Mouse (Mus musculus): ENCODE results near the gene Srgap2.

Gene Srgap2

GRCm38 (mm10) chr1:131527281-131528080 is at the start of gene Srgap2, which contains the start of gene Fam72a:
TSS of gene Srgap2 (minus strand) at chr1:131527352.
TSS of gene Fam72a (plus strand) at chr1:131527903.
- peak; percentile 98 for DNase-seq

- peak; percentile 55 for DNase-seq
Observed at GRCm38 (mm10) chr1:131573721-131574120, 46.6 kb upstream of the Srgap2 start.

- DNase-seq = no peak
Observed at GRCm38 (mm10) chr1:131570391-131570790, 43.2 kb upstream of the Srgap2 start.

- DNase-seq = no peak
Observed at GRCm38 (mm10) chr1:131569721-131570120, 42.6 kb upstream of the Srgap2 start.

GRCm38 (mm10) chr1:131566056-131566455 is 38.9 kb upstream of the Srgap2 start:
- DNase-seq = peak; percentile 19

- DNase-seq = no peak
Observed at GRCm38 (mm10) chr1:131562081-131562480, 34.9 kb upstream of the Srgap2 start.

GRCm38 (mm10) chr1:131560500-131560899 is 33.3 kb upstream of the Srgap2 start:
- DNase-seq = no peak

- DNase-seq = peak; percentile 88
Observed at GRCm38 (mm10) chr1:131555042-131555812, 28.1 kb upstream of the Srgap2 start.

GRCm38 (mm10) chr1:131553428-131553827 is 26.3 kb upstream of the Srgap2 start:
- DNase-seq = no peak

GRCm38 (mm10) chr1:131551956-131552355 is 24.8 kb upstream of the Srgap2 start:
- DNase-seq = no peak

GRCm38 (mm10) chr1:131548494-131549365 is 21.6 kb upstream of the Srgap2 start:
- peak; percentile 48 for DNase-seq

GRCm38 (mm10) chr1:131546798-131547690 is 19.9 kb upstream of the Srgap2 start:
- DNase-seq = no peak

- DNase-seq = no peak
Observed at GRCm38 (mm10) chr1:131543886-131544565, 16.9 kb upstream of the Srgap2 start.

GRCm38 (mm10) chr1:131541903-131542302 is 14.8 kb upstream of the Srgap2 start:
- no peak for DNase-seq

- DNase-seq = no peak
Observed at GRCm38 (mm10) chr1:131541431-131541830, 14.3 kb upstream of the Srgap2 start.

GRCm38 (mm10) chr1:131540795-131541194 is 13.6 kb upstream of the Srgap2 start:
- no peak for DNase-seq

GRCm38 (mm10) chr1:131539771-131540170 is 12.6 kb upstream of the Srgap2 start:
- DNase-seq = no peak

GRCm38 (mm10) chr1:131528561-131529166 is 1.5 kb upstream of the Srgap2 start:
- DNase-seq = no peak

- peak; percentile 84 for DNase-seq
Observed at GRCm38 (mm10) chr1:131528081-131528507, 942 bp upstream of the Srgap2 start.

Measured in kidney, postnatal 10 days (tissue).